Mouse (Mus musculus): ENCODE measurements around the gene Pus7l.

- TF ChIP-seq POLR2A (IDR thresholded peaks at IDR 0.05; ENCODE audit: low read depth, low read length) (no peak), CTCF (conservative IDR thresholded peaks at IDR 0.05; ENCODE audit: insufficient read depth, insufficient read length, low read depth, low read length) (no peak)
Observed at GRCm38 (mm10) chr15:94499260-94499659, 44.1 kb downstream of the Pus7l start.

Measured in kidney, adult 2 months (tissue).